Mouse (Mus musculus) liver, embryonic 12.5 days (tissue): ENCODE measurements around the gene Chd9. TPM values are rescaled to one million over a fixed set of nuclear protein-coding genes. Genes with fewer than 3 reads are reported as not detected.
A peak's percentile ranks its signal among the peaks of the same experiment; 100 is the strongest.

Experiments used
- ATAC-seq: fragments of 200-750 bp; cut with Nextera tagmentation; 2 replicates; pipeline ENCODE4 v1.8.0; 2017; ENCODE audit warnings: moderate number of reproducible peaks, mild to moderate bottlenecking, moderate library complexity
- H3K27ac ChIP-seq: fragments of 300-500 bp; sonication (generic); 2 replicates; pipeline ENCODE4 v1.5.1; 2016; ENCODE audit warnings: mild to moderate bottlenecking
- H3K27me3 ChIP-seq: fragments of 300-500 bp; sonication (generic); replicated peaks from 2 replicates; pipeline ENCODE4 v1.6.1; 2016; ENCODE audit warnings: mild to moderate bottlenecking, moderate library complexity
- H3K36me3 ChIP-seq: fragments of 300-500 bp; sonication (generic); 2 replicates; pipeline ENCODE4 v1.6.1; 2016; ENCODE audit warnings: mild to moderate bottlenecking, moderate library complexity
- H3K4me1 ChIP-seq: fragments of 300-500 bp; sonication (generic); 2 replicates; pipeline ENCODE4 v1.6.1; 2016
- H3K4me2 ChIP-seq: fragments of 300-500 bp; sonication (generic); 2 replicates; pipeline ENCODE4 v1.6.1; 2016; ENCODE audit warnings: mild to moderate bottlenecking, moderate library complexity
- H3K4me3 ChIP-seq: fragments of 300-500 bp; sonication (generic); 2 replicates; pipeline ENCODE4 v1.5.1; 2016; ENCODE audit warnings: mild to moderate bottlenecking, moderate library complexity
- H3K9ac ChIP-seq: fragments of 300-500 bp; sonication (generic); 2 replicates; pipeline ENCODE4 v1.6.1; 2016; ENCODE audit warnings: mild to moderate bottlenecking, moderate library complexity
- H3K9me3 ChIP-seq: fragments of 300-500 bp; sonication (generic); replicated peaks from 2 replicates; pipeline ENCODE4 v1.6.1; 2016; ENCODE audit warnings: mild to moderate bottlenecking, moderate library complexity
- WGBS: fragments of 180-500 bp; shearing (Covaris S2); methylation state at CpG from one replicate; pipeline ENCODE4 v1.1.7; 2016; ENCODE audit not compliant: insufficient replicate concordance; 5-methylcytosine and 5-hydroxymethylcytosine counted together
- polyA plus RNA-seq: library from polyadenylated mRNA; unstranded; fragments of >200 nt; fragmentation: Nextera tagmentation; extraction: Ambion mirVana; gene quantifications from 2 replicates; pipeline ENCODE4 v1.2.1, GENCODE M21; 2016

Chd9 gene
- polyA plus RNA-seq, 1 experiment from 2014 or later, result 15.2 TPM

DNA sequence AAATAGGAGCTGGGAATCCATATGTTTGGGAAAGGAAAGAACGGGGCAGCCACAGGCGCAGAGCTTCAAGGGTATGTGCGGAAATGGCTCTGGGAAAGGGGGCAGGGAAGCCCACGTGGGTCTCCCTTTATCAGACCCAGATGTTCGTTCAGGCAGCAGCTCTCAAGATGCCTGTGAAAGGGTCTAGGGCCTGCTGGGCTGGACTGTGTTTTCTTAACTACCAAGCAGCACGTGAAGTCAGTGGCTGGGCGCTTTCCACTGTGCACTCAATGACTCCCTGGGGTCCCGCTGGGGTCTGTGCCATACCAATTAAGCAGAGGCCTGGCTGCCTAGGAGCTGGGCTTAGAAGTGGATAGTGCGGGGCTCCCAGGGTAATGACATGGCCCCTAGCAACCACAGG is 33.9 kb downstream of the Chd9 start:
- H3K27ac ChIP-seq, result 0 out of 2 replicates have a peak overlapping the region, but pooled peaks have one; percentile 17
- H3K4me1 ChIP-seq, result peaks cover 17% of the 10 kb centered on the region
- WGBS, result 19% methylated on average over 9 of the region's 9 CpGs
- H3K36me3 ChIP-seq, result no peaks in the 10 kb centered on the region
- peak; percentile 58 for ATAC-seq
- H3K9ac ChIP-seq, result no peak overlapping the region
- H3K4me2 ChIP-seq, result peak overlapping the region; percentile 4
- no peaks in the 10 kb centered on the region for H3K27me3 ChIP-seq
- no peak overlapping the region for H3K4me3 ChIP-seq
- no peaks in the 10 kb centered on the region for H3K9me3 ChIP-seq

DNA sequence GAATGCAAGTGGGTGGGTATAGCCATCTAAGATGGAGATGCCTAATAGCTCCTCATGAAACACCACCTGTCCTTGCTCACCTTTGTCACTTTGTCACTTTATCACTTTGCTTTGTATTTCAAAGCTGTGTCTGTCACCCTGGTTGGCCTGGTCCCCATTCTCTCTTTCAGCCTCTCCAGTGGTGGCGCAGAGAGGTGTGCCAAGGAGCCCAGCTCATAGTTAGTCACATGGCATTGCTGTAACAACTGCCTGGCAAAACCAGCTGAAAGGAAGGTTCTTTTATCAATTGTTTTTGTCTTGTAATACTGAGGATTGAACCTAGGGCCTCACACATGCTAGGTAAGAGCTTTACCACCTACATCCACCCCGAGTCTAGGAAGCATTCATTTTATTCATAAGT is 38.9 kb downstream of the Chd9 start:
- no peaks in the 10 kb centered on the region for H3K9me3 ChIP-seq
- H3K9ac ChIP-seq, result no peak overlapping the region
- no peak for ATAC-seq
- no peak overlapping the region for H3K4me2 ChIP-seq
- peaks cover 31% of the 10 kb centered on the region for H3K27me3 ChIP-seq
- WGBS, result 74% methylated on average over 2 of the region's 2 CpGs
- H3K4me3 ChIP-seq, result no peak overlapping the region
- H3K36me3 ChIP-seq, result no peaks in the 10 kb centered on the region
- H3K4me1 ChIP-seq, result peaks cover 21% of the 10 kb centered on the region
- H3K27ac ChIP-seq, result no peak overlapping the region

DNA sequence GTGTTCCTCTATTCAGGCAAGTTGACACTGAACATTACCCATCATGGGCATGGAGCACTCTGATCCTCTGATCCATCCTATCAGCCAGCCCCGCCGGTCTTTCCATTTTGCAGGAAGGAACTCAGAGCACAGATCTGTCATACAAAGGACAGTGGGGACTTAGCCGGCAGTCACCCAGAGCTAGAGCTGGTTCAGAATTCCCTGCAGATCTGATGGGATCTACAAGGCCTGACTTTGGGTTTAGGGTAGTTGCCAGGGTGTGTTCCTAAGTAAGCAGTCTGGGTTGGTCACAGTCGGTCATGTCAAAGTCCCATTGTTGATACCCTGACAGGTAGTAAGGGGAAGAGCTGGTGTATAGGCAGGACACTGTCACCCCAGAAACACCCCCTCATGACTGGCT is 39.8 kb downstream of the Chd9 start:
- WGBS, result 80% methylated on average over 4 of the region's 4 CpGs

DNA sequence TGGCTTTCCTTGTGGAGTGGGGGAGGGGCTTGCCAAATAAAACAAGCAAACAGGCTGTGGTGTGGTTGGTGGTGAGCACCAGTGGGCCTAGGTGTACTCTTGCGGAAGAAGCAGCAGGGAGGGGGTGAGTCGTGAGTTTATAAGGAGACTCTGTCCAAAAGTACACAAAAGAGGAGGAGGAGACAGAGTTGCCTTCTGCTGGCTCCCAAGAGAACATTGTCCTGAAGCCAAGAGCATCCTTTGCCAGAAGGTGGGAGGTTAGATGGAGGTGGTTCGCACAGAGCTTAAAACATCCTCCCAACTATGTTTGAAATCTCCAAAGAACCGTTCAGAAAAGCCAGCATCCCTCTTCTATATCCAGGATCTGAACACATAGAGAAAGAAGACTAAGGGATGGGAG is 40.2 kb downstream of the Chd9 start:
- Histone ChIP-seq H3K4me2 (no peak overlapping the region), H3K36me3 (no peaks in the 10 kb centered on the region), H3K9me3 (no peaks in the 10 kb centered on the region), H3K4me3 (no peak overlapping the region), H3K27me3 (peaks cover 31% of the 10 kb centered on the region), H3K9ac (no peak overlapping the region), H3K27ac (no peak overlapping the region), H3K4me1 (peaks cover 14% of the 10 kb centered on the region)
- 67% methylated on average over 4 of the region's 4 CpGs for WGBS
- ATAC-seq, result no peak

More for the DNA sequence above, 39.8 kb downstream of the Chd9 start:
- Histone ChIP-seq H3K4me2 (no peak overlapping the region), H3K27me3 (peaks cover 31% of the 10 kb centered on the region), H3K4me3 (no peak overlapping the region), H3K9ac (no peak overlapping the region), H3K9me3 (no peaks in the 10 kb centered on the region), H3K36me3 (no peaks in the 10 kb centered on the region), H3K4me1 (peaks cover 14% of the 10 kb centered on the region), H3K27ac (no peak overlapping the region)
- ATAC-seq, result no peak

DNA sequence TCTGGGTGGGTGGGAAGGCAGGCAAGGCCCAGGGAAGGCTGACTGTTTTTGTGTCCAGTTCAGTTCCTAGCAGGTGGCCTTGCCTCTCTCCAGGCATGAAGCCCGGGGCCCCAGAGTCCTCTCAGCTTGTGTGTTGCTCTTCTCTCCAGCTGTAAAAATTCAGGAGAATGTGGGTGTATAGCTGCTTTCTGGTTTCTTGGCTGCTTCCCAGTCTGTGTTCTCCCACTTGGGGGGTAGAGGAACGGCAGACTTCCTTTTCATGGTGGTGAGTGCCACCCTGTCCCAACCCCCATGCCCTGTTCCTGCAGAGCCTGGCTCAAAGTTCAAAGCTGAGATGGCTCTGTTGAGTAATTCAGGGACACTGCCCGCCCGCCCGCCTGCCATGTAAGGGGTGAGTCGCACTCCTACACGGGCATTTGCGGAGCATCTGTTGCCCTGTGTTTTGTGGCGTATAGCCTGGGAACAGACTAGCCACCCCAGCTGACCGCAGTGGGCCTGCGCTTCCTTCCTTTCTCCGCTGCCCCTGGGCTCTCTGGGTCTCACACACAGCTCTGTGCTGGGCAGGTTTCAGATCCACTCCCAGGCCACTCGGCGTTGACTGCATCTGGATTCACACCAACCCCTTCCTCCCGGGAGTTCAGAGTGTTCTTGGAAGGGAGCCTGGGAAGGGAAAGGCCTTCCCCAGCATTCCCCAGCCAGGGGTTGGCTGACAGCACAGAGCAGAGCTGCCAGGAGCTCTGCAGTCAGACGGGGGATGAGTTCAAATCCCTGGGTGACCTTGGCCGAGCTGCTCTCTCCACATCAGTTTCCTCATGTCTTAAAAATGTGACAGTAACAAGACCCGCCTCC is 41.1 kb downstream of the Chd9 start:
- H3K27ac ChIP-seq, result no peak overlapping the region
- H3K4me1 ChIP-seq, result peaks cover 14% of the 10 kb centered on the region
- H3K9ac ChIP-seq, result no peak overlapping the region
- ATAC-seq, result peak; percentile 44; the same call in 1 of the 2 replicates
- no peak overlapping the region for H3K4me3 ChIP-seq
- WGBS, result 17% methylated on average over 18 of the region's 18 CpGs
- no peaks in the 10 kb centered on the region for H3K9me3 ChIP-seq
- H3K4me2 ChIP-seq, result peak overlapping the region; percentile 26; the same call in 1 of the 2 replicates
- peaks cover 31% of the 10 kb centered on the region for H3K27me3 ChIP-seq
- H3K36me3 ChIP-seq, result no peaks in the 10 kb centered on the region

DNA sequence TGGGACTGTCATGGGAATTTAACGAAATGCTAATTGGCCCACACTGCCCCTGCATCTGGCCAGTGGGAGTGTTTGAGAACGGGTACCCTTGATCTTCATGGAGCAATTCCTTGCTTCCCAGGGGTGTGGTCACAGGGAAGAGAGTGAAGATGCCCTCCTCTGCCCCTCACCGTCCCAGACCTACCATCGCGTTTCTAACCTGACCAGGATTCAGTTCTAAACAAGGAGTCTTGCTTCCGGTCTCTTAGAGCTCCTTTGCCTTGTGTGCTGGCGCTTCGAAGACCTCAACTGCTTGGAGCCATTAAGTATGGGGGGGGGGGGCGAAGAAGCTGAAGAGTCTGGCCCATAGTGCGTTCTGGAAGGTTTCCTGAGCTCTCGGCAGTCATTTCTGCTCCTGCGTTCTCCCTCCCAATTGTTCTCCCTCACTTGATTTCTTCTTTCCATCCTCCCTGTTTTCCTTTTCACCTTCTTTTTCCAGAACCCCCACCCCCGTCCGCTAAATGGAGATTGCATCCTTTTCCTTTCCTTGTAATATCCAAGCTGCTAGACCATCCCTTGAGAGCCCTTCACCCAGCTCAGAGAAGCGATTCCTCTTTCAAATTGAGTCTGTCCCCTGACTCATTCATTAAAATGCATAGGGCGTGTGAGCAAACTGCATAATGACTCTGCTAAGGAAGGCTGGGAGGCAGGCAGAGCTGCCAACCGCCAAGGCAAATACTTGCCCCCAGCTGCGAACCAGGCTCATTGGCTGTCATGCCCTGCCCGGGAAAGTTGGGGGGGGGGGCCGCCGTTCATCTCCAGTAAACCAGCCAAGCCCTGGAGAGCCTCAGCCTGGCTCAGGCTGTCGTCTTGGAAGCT is 42.0 kb downstream of the Chd9 start:
- Histone ChIP-seq H3K27me3 (peaks cover 31% of the 10 kb centered on the region), H3K4me3 (no peak overlapping the region), H3K27ac (no peak overlapping the region), H3K9me3 (no peaks in the 10 kb centered on the region), H3K4me2 (peak overlapping the region; percentile 26; the same call in 1 of the 2 replicates), H3K9ac (no peak overlapping the region), H3K36me3 (no peaks in the 10 kb centered on the region), H3K4me1 (peaks cover 14% of the 10 kb centered on the region)
- no peak for ATAC-seq
- 17% methylated on average over 22 of the region's 22 CpGs for WGBS

DNA sequence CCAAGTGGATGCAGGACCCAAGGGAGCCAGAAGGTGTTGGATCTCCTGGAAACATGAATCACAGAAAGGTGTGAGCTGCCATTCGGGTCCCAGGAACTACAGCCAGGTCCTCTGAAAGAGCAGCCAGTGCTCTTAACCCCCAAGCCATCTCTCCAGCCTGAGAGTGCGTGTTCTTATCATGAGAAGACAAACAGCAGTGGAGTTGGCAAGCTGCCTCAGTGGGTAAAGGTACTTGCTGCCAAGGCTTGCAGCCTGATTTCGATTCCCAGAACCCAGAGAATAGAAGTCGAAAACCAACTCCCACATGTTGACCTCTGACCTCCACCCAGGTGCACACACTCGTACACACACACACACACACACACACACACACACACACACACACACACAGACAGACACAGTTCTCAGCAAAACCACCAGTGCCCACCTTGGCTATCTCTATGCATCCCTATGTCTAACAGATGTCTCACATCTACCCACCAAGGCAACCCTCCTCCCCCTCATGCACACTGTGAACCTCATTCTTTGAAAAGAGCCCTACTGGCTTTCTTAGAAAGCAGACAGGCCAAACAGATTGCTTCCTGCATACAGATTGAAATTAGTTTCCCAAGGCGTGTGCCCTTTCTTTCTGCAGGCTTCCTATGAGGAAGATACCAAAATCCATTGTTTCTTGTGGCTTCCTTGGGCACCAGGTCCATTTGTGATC is 43.4 kb downstream of the Chd9 start:
- H3K4me1 ChIP-seq, result peaks cover 18% of the 10 kb centered on the region
- ATAC-seq, result no peak
- WGBS, result 48% methylated on average over 6 of the region's 6 CpGs
- no peak overlapping the region for H3K4me2 ChIP-seq
- no peaks in the 10 kb centered on the region for H3K9me3 ChIP-seq
- H3K27me3 ChIP-seq, result peaks cover 41% of the 10 kb centered on the region
- H3K4me3 ChIP-seq, result no peak overlapping the region
- no peak overlapping the region for H3K27ac ChIP-seq
- no peaks in the 10 kb centered on the region for H3K36me3 ChIP-seq
- H3K9ac ChIP-seq, result no peak overlapping the region

DNA sequence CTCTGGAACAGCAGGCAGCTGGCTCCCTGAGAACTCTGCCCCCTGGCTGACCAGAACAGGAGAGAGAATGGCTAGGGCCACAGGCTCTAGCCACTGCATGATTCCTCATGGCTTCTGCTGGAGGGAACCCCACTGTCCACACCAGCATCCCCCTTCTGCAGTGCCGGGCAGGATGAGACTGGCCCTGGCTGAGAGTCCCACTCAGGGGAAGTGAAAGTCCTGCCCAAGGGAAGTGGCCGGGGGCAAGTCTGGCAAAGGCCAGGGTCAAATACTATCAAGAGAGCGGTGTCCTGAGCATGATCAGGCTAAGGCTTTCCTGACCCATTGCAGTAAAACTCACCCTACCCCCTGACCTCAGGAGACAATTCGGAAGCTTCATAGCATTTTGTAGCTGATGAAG is 44.9 kb downstream of the Chd9 start:
- Histone ChIP-seq H3K27me3 (peaks cover 52% of the 10 kb centered on the region), H3K27ac (no peak overlapping the region), H3K4me3 (no peak overlapping the region), H3K9ac (no peak overlapping the region), H3K9me3 (no peaks in the 10 kb centered on the region), H3K36me3 (no peaks in the 10 kb centered on the region), H3K4me1 (peaks cover 32% of the 10 kb centered on the region), H3K4me2 (no peak overlapping the region)
- 64% methylated on average over 4 of the region's 4 CpGs for WGBS
- no peak; the same call in 1 of the 2 replicates for ATAC-seq

DNA sequence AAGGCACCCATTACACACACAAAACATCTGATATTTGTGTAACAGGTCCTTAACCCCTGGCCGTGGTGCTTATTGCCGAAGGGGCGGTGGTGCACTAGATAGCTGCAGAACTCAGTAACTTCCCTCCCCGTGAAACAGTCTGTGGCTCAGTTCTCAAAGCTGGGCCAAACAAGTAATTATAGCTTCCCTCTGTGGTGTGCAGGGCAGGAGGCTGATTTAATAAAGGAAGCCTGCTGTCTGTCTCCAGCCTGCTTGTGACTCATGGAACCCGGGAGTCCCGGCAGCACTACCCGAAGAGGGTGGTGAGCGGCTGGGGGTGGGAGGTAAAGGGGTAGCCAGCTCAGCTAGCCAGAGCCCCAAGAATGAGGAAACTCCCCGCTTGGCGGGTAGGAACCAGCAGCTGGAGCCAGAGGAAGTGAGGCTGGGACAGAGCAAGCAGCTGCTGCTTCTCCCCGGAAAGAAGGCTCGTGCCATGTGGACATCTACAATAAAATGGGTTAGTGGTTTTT is 48.1 kb downstream of the Chd9 start:
- WGBS, result 6% methylated on average over 12 of the region's 12 CpGs
- ATAC-seq, result peak; percentile 33; the same call in 1 of the 2 replicates
- peak overlapping the region; percentile 57; the same call in 1 of the 2 replicates for H3K4me3 ChIP-seq
- no peaks in the 10 kb centered on the region for H3K9me3 ChIP-seq
- H3K4me2 ChIP-seq, result peak overlapping the region; percentile 77
- H3K4me1 ChIP-seq, result peaks cover 27% of the 10 kb centered on the region
- peaks cover 28% of the 10 kb centered on the region for H3K27me3 ChIP-seq
- H3K27ac ChIP-seq, result 0 out of 2 replicates have a peak overlapping the region, but pooled peaks have one; percentile 22
- H3K9ac ChIP-seq, result peak overlapping the region; percentile 61; the same call in 1 of the 2 replicates
- no peaks in the 10 kb centered on the region for H3K36me3 ChIP-seq

DNA sequence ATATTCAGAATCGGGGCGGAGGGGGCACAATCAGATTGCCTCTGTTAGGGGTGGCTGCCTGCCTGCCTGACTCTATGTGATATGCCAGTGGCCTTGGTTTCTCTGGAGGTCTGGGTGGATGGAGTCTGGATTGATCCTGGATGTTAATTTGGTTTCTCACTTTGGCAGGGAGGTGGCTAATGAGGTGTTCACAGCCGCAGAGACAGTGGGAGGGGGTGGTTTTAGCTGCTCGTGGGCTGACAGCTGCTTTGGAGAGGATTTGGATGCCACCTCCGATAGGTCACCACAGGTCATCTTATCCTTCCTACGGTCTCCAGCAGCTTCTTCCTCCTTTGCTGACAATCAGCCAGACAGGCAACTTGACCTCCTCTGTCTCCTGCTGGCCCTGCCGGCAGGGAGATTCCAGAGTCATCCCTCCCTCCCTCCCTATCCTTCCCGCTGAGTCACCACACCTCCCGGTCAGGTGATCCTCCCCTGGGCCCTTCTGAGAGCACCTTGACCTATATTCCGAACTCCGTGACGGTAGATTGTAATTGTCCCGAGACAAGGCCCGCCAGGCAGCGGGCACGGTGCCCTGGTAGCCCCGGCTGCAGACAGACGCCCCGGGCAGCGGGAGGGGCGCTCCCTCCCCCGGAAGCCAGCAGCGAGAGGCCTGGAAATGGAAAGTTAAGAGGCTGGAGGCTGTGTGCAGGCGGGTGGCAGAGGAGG is 48.7 kb downstream of the Chd9 start:
- ATAC-seq, result peak; percentile 48; the same call in 1 of the 2 replicates
- Histone ChIP-seq H3K36me3 (no peaks in the 10 kb centered on the region), H3K27ac (peak overlapping the region; percentile 57), H3K9ac (peak overlapping the region; percentile 61), H3K9me3 (no peaks in the 10 kb centered on the region), H3K4me1 (peaks cover 27% of the 10 kb centered on the region), H3K4me3 (peak overlapping the region; percentile 57), H3K27me3 (peaks cover 22% of the 10 kb centered on the region), H3K4me2 (peak overlapping the region; percentile 77)
- WGBS, result 2% methylated on average over 24 of the region's 24 CpGs
